Mouse (Mus musculus) thymus, adult 2 months (tissue): ENCODE measurements around the gene Il13. TPM values are rescaled to one million over a fixed set of nuclear protein-coding genes. Genes with fewer than 3 reads are reported as not detected.

Experiments used
- DNase-seq: peaks from one replicate; pipeline ENCODE4 v3.0.0; 2021
- H3K27ac ChIP-seq: fragments of 200-500 bp; 2 replicates; pipeline ENCODE4 v1.5.1; 2012; ENCODE audit warnings: low read length, control low read depth; ENCODE audit not compliant: control insufficient read depth, insufficient read depth
- H3K27me3 ChIP-seq: fragments of 200-500 bp; 2 replicates; pipeline ENCODE4 v1.6.1; 2012; ENCODE audit warnings: mild to moderate bottlenecking, low read length, moderate library complexity, mixed read lengths; ENCODE audit not compliant: control insufficient read depth, insufficient read depth
- H3K36me3 ChIP-seq: fragments of 200-500 bp; 2 replicates; pipeline ENCODE4 v1.6.1; 2012; ENCODE audit warnings: mild to moderate bottlenecking, low read length, moderate library complexity; ENCODE audit not compliant: control insufficient read depth, insufficient read depth
- H3K4me1 ChIP-seq: fragments of 200-500 bp; replicated peaks from 2 replicates; pipeline ENCODE4 v1.6.1; 2012; ENCODE audit warnings: low read length; ENCODE audit not compliant: control insufficient read depth, insufficient read depth
- H3K4me3 ChIP-seq: fragments of 200-500 bp; 2 replicates; pipeline ENCODE4 v1.5.1; 2012; ENCODE audit warnings: mild to moderate bottlenecking, low read length, control low read depth, moderate library complexity; ENCODE audit not compliant: control insufficient read depth, insufficient read depth
- CTCF ChIP-seq: fragments of 200-500 bp; IDR thresholded peaks from 2 replicates; pipeline ENCODE4 v1.5.1; 2012; ENCODE audit warnings: mild to moderate bottlenecking, control low read depth, low read length, moderate library complexity, borderline replicate concordance; ENCODE audit not compliant: control insufficient read depth, poor library complexity, insufficient read depth; ENCODE audit errors: extremely low read depth
- POLR2A ChIP-seq: fragments of 200-500 bp; IDR thresholded peaks from 2 replicates; pipeline ENCODE4 v1.6.1; 2012; ENCODE audit warnings: mild to moderate bottlenecking, low read length, control low read depth, moderate library complexity; ENCODE audit not compliant: control insufficient read depth, poor library complexity, insufficient read depth; ENCODE audit errors: extremely low read depth
- WGBS: fragments of 180-500 bp; shearing (Covaris S2); methylation state at CpG from one replicate; pipeline ENCODE4 v1.1.7; 2018; 5-methylcytosine and 5-hydroxymethylcytosine counted together
- polyA plus RNA-seq: library from polyadenylated mRNA; depleted of rRNA; stranded (reverse); fragments of >200 nt; gene quantifications from 2 replicates; pipeline ENCODE4 v1.2.3, GENCODE M21; 2012

Gene Il13
- polyA plus RNA-seq, 1 experiment = 10.4 TPM

GRCm38 (mm10) chr11:53662794-53663674 lies 28.5 kb upstream of the Il13 start:
- Histone ChIP-seq H3K4me1 (no peaks in the 10 kb centered on the region), H3K27me3 (no peaks in the 10 kb centered on the region), H3K4me3 (no peak overlapping the region), H3K36me3 (peaks cover 18% of the 10 kb centered on the region), H3K27ac (no peak overlapping the region)
- no peak for DNase-seq
- 74% methylated on average over 14 of the region's 14 CpGs for WGBS
- TF ChIP-seq CTCF (no peak), POLR2A (no peak)

GRCm38 (mm10) chr11:53657828-53658227 lies 23.3 kb upstream of the Il13 start:
- WGBS = 94% methylated on average over 6 of the region's 6 CpGs
- Histone ChIP-seq H3K4me3 (no peak overlapping the region), H3K36me3 (peaks cover 11% of the 10 kb centered on the region), H3K27me3 (no peaks in the 10 kb centered on the region), H3K27ac (no peak overlapping the region), H3K4me1 (no peaks in the 10 kb centered on the region)
- TF ChIP-seq POLR2A = no peak
- no peak for TF ChIP-seq CTCF
- DNase-seq = no peak

- no peak overlapping the region for H3K27ac ChIP-seq
- no peaks in the 10 kb centered on the region for H3K4me1 ChIP-seq
- H3K36me3 ChIP-seq = peaks cover 14% of the 10 kb centered on the region
- 97% methylated on average over 8 of the region's 8 CpGs for WGBS
- no peak for TF ChIP-seq CTCF
- no peak for TF ChIP-seq POLR2A
- no peaks in the 10 kb centered on the region for H3K27me3 ChIP-seq
- no peak overlapping the region for H3K4me3 ChIP-seq
- no peak for DNase-seq
These were observed 22.9 kb upstream of the Il13 start for GRCm38 (mm10) chr11:53657381-53657780.

- DNase-seq = no peak
- no peaks in the 10 kb centered on the region for H3K4me1 ChIP-seq
- no peak overlapping the region for H3K27ac ChIP-seq
- no peak overlapping the region for H3K4me3 ChIP-seq
- 59% methylated on average over 9 of the region's 9 CpGs for WGBS
- H3K27me3 ChIP-seq = no peaks in the 10 kb centered on the region
- peaks cover 19% of the 10 kb centered on the region for H3K36me3 ChIP-seq
- TF ChIP-seq POLR2A (no peak), CTCF (no peak)
These were observed 22.2 kb upstream of the Il13 start for GRCm38 (mm10) chr11:53656558-53657202.

GRCm38 (mm10) chr11:53655043-53655442 lies 20.5 kb upstream of the Il13 start:
- Histone ChIP-seq H3K4me1 (no peaks in the 10 kb centered on the region), H3K27ac (no peak overlapping the region), H3K4me3 (no peak overlapping the region), H3K36me3 (peaks cover 36% of the 10 kb centered on the region), H3K27me3 (no peaks in the 10 kb centered on the region)
- 76% methylated on average over 5 of the region's 5 CpGs for WGBS
- DNase-seq = no peak
- TF ChIP-seq CTCF (no peak), POLR2A (no peak)

GRCm38 (mm10) chr11:53652427-53652826 lies 17.9 kb upstream of the Il13 start:
- WGBS = 96% methylated on average over 2 of the region's 2 CpGs

More at GRCm38 (mm10) chr11:53652427-53652826, 17.9 kb upstream of the Il13 start:
- no peak for DNase-seq
- no peaks in the 10 kb centered on the region for H3K4me1 ChIP-seq
- peaks cover 42% of the 10 kb centered on the region for H3K36me3 ChIP-seq
- TF ChIP-seq CTCF (no peak), POLR2A (no peak)
- H3K27me3 ChIP-seq = no peaks in the 10 kb centered on the region
- no peak overlapping the region for H3K4me3 ChIP-seq
- no peak overlapping the region for H3K27ac ChIP-seq
